Mouse (Mus musculus): Measurements from ENCODE around the gene Tmem191c.

GRCm38 (mm10) chr16:17303521-17304245 is 27.8 kb downstream of the Tmem191c start:
- no peak for TF ChIP-seq CTCF (IDR thresholded peaks at IDR 0.05; ENCODE audit: borderline replicate concordance, insufficient read depth, low read depth, low read length)
- no peak for TF ChIP-seq POLR2A (IDR thresholded peaks at IDR 0.05; ENCODE audit: borderline replicate concordance, insufficient read depth, low read length)

All from cerebellum, adult 2 months (tissue).